Comparison of ENCODE assay signal across 9 mouse cellular contexts in genomic region chr2:59736401-59736898, GRCm38 (mm10).
A peak's percentile ranks its signal among the peaks of the same experiment; 100 is the strongest.
DNase-seq lines count a peak whose midpoint lies in the region; ATAC-seq lines count a peak whose summit lies in the region.
"Had no signal": no experiment of that assay in that cellular context is flagged by ENCODE, and none has a peak within 500 bp of the region (broad histone marks: within the 10 kb centered on the region; RNA-seq: fewer than 3 reads in every experiment).

No protein-coding gene starts in this region.

- H3K4me3 ChIP-seq in neural tube, embryonic 12.5 days = no peak overlapping the region
- H3K4me3 ChIP-seq in neural tube, embryonic 14.5 days (ENCODE audit: low read depth, low read length) = no peak overlapping the region
- H3K4me3 ChIP-seq: liver, embryonic 12.5 days had no signal

- no peaks in the 10 kb centered on the region for H3K27me3 ChIP-seq in neural tube, embryonic 12.5 days (replicated peaks)
- no peaks in the 10 kb centered on the region for H3K27me3 ChIP-seq in neural tube, embryonic 14.5 days (ENCODE audit: control insufficient read depth, insufficient read depth, low read length)
- H3K27me3 ChIP-seq: liver, embryonic 12.5 days had no signal

- 0 out of 2 replicates have a peak overlapping the region, but pooled peaks have one; percentile 4 for H3K27ac ChIP-seq in neural tube, embryonic 12.5 days
- H3K27ac ChIP-seq in neural tube, embryonic 14.5 days (ENCODE audit: low read depth, low read length) = peak overlapping the region; percentile 79
- H3K27ac ChIP-seq: liver, embryonic 12.5 days had no signal

- DNase-seq in neural tube, embryonic 10.5 days (ENCODE audit: extremely low spot score, low spot score) = no peak
- DNase-seq in cerebellum, postnatal 36 days = peak; percentile 87 to 88
- peak; percentile 63 to 84 for DNase-seq in layer of hippocampus, adult 18-20 months (ENCODE audit: low spot score in 2 of 2)
- DNase-seq in T-cell, adult 2 months (ENCODE audit: low spot score) = no peak
- DNase-seq in urinary bladder, adult 18-20 months (ENCODE audit: low spot score in 2 of 2) = no peak
- DNase-seq: thymus, adult 2 months had no signal

- H3K9me3 ChIP-seq in neural tube, embryonic 12.5 days = no peaks in the 10 kb centered on the region
- no peaks in the 10 kb centered on the region for H3K9me3 ChIP-seq in neural tube, embryonic 14.5 days (ENCODE audit: control insufficient read depth, low read length)
- H3K9me3 ChIP-seq: liver, embryonic 12.5 days had no signal

- H3K4me1 ChIP-seq in neural tube, embryonic 12.5 days = 0 out of 2 replicates have a peak, but pooled peaks cover 7% of the 10 kb centered on the region
- peaks cover 15% of the 10 kb centered on the region for H3K4me1 ChIP-seq in neural tube, embryonic 14.5 days (ENCODE audit: control insufficient read depth, insufficient read depth, low read length)
- H3K4me1 ChIP-seq: liver, embryonic 12.5 days had no signal

- H3K9ac ChIP-seq in neural tube, embryonic 12.5 days = no peak overlapping the region
- H3K9ac ChIP-seq in neural tube, embryonic 14.5 days (replicated peaks; ENCODE audit: low read depth, low read length) = no peak overlapping the region
- H3K9ac ChIP-seq: liver, embryonic 12.5 days had no signal

- peak; percentile 52 for ATAC-seq in neural tube, embryonic 12.5 days (ENCODE audit: low FRiP score, low read depth)
- ATAC-seq in neural tube, embryonic 14.5 days (ENCODE audit: low read depth) = peak; percentile 78
- ATAC-seq: liver, embryonic 12.5 days had no signal

- no peaks in the 10 kb centered on the region for H3K36me3 ChIP-seq in neural tube, embryonic 12.5 days
- no peaks in the 10 kb centered on the region for H3K36me3 ChIP-seq in neural tube, embryonic 14.5 days (ENCODE audit: control insufficient read depth, insufficient read depth, low read length)
- H3K36me3 ChIP-seq: liver, embryonic 12.5 days had no signal

- H3K4me2 ChIP-seq in neural tube, embryonic 12.5 days (replicated peaks) = no peak overlapping the region
- no peak overlapping the region; the same call in 1 of the 2 replicates for H3K4me2 ChIP-seq in neural tube, embryonic 14.5 days (ENCODE audit: low read depth, low read length)
- H3K4me2 ChIP-seq: liver, embryonic 12.5 days had no signal

- 65% methylated on average over 10 of the region's 10 CpGs for WGBS in neural tube, embryonic 12.5 days
- WGBS in neural tube, embryonic 14.5 days = 45% methylated on average over 10 of the region's 10 CpGs

Comparison
In these comparisons a context has a peak if more than half of its experiments do, and no peak if none do; other contexts are left out.
1. DNase-seq: peak in cerebellum, postnatal 36 days (2 of 2) and layer of hippocampus, adult 18-20 months (2 of 2); none in neural tube, embryonic 10.5 days (single experiment), T-cell, adult 2 months (single experiment) and urinary bladder, adult 18-20 months (0 of 2).